Mouse (Mus musculus): ENCODE measurements around the gene Cfap54. TPM values are rescaled to one million over a fixed set of nuclear protein-coding genes. Genes with fewer than 3 reads are reported as not detected.

The Cfap54 gene
- polyA plus RNA-seq, 1 experiment = 0.32 TPM

- Histone ChIP-seq H3K36me3 (replicated peaks; ENCODE audit: low read length) (peaks cover 4% of the 10 kb centered on the region), H3K4me1 (peaks cover 12% of the 10 kb centered on the region; the same call in 1 of the 2 replicates)
Measured at GRCm38 (mm10) chr10:93041392-93041791, 40.0 kb downstream of the Cfap54 start.

GRCm38 (mm10) chr10:93036532-93036931 lies 44.9 kb downstream of the Cfap54 start:
- no peaks in the 10 kb centered on the region for H3K27me3 ChIP-seq (replicated peaks)
- no peaks in the 10 kb centered on the region for H3K9me3 ChIP-seq
- H3K36me3 ChIP-seq (replicated peaks; ENCODE audit: low read length) = no peaks in the 10 kb centered on the region
- H3K4me3 ChIP-seq (replicated peaks) = no peak overlapping the region
- no peak for TF ChIP-seq FLI1 (IDR thresholded peaks at IDR 0.05; ENCODE audit: low read length)
- TF ChIP-seq GATA1 (IDR thresholded peaks at IDR 0.05; ENCODE audit: borderline replicate concordance, low read length) = no peak
- peaks cover 4% of the 10 kb centered on the region; the same call in 1 of the 2 replicates for H3K4me1 ChIP-seq

More at GRCm38 (mm10) chr10:93041392-93041791, 40.0 kb downstream of the Cfap54 start:
- H3K9me3 ChIP-seq = no peaks in the 10 kb centered on the region
- TF ChIP-seq FLI1 (IDR thresholded peaks at IDR 0.05; ENCODE audit: low read length) = no peak
- TF ChIP-seq GATA1 (IDR thresholded peaks at IDR 0.05; ENCODE audit: borderline replicate concordance, low read length) = no peak
- no peaks in the 10 kb centered on the region for H3K27me3 ChIP-seq (replicated peaks)
- no peak overlapping the region for H3K4me3 ChIP-seq (replicated peaks)

- Histone ChIP-seq H3K36me3 (replicated peaks; ENCODE audit: low read length) (no peaks in the 10 kb centered on the region), H3K4me3 (replicated peaks) (no peak overlapping the region), H3K9me3 (no peaks in the 10 kb centered on the region), H3K4me1 (peaks cover 4% of the 10 kb centered on the region; the same call in 1 of the 2 replicates), H3K27me3 (replicated peaks) (no peaks in the 10 kb centered on the region)
- TF ChIP-seq GATA1 (IDR thresholded peaks at IDR 0.05; ENCODE audit: borderline replicate concordance, low read length) (no peak), FLI1 (IDR thresholded peaks at IDR 0.05; ENCODE audit: low read length) (no peak)
Measured at GRCm38 (mm10) chr10:93035489-93035888, 45.9 kb downstream of the Cfap54 start.

- H3K27me3 ChIP-seq (replicated peaks) = no peaks in the 10 kb centered on the region
- H3K4me3 ChIP-seq (replicated peaks) = no peak overlapping the region
- no peaks in the 10 kb centered on the region for H3K9me3 ChIP-seq
- TF ChIP-seq FLI1 (IDR thresholded peaks at IDR 0.05; ENCODE audit: low read length) = no peak
- no peak for TF ChIP-seq GATA1 (IDR thresholded peaks at IDR 0.05; ENCODE audit: borderline replicate concordance, low read length)
- peaks cover 27% of the 10 kb centered on the region for H3K4me1 ChIP-seq
- no peaks in the 10 kb centered on the region for H3K36me3 ChIP-seq (replicated peaks; ENCODE audit: low read length)
Measured at GRCm38 (mm10) chr10:93023295-93023694, 58.1 kb downstream of the Cfap54 start.

GRCm38 (mm10) chr10:93014059-93014795 lies 67.2 kb downstream of the Cfap54 start:
- no peaks in the 10 kb centered on the region for H3K27me3 ChIP-seq (replicated peaks)
- TF ChIP-seq FLI1 (IDR thresholded peaks at IDR 0.05; ENCODE audit: low read length) (no peak), GATA1 (IDR thresholded peaks at IDR 0.05; ENCODE audit: borderline replicate concordance, low read length) (no peak)
- H3K9me3 ChIP-seq = no peaks in the 10 kb centered on the region
- no peak overlapping the region for H3K4me3 ChIP-seq (replicated peaks)
- H3K36me3 ChIP-seq (replicated peaks; ENCODE audit: low read length) = no peaks in the 10 kb centered on the region
- H3K4me1 ChIP-seq = peaks cover 4% of the 10 kb centered on the region; the same call in 1 of the 2 replicates

- no peaks in the 10 kb centered on the region for H3K27me3 ChIP-seq (replicated peaks)
- H3K9me3 ChIP-seq = no peaks in the 10 kb centered on the region
- H3K36me3 ChIP-seq (replicated peaks; ENCODE audit: low read length) = no peaks in the 10 kb centered on the region
- no peak overlapping the region for H3K4me3 ChIP-seq (replicated peaks)
- no peak for TF ChIP-seq GATA1 (IDR thresholded peaks at IDR 0.05; ENCODE audit: borderline replicate concordance, low read length)
- TF ChIP-seq FLI1 (IDR thresholded peaks at IDR 0.05; ENCODE audit: low read length) = no peak
- H3K4me1 ChIP-seq = no peaks in the 10 kb centered on the region
Measured at GRCm38 (mm10) chr10:93011085-93011484, 70.3 kb downstream of the Cfap54 start.

GRCm38 (mm10) chr10:93006970-93007369 lies 74.4 kb downstream of the Cfap54 start:
- H3K4me3 ChIP-seq (replicated peaks) = no peak overlapping the region
- H3K36me3 ChIP-seq (replicated peaks; ENCODE audit: low read length) = no peaks in the 10 kb centered on the region
- H3K27me3 ChIP-seq (replicated peaks) = no peaks in the 10 kb centered on the region
- no peaks in the 10 kb centered on the region for H3K9me3 ChIP-seq
- TF ChIP-seq GATA1 (IDR thresholded peaks at IDR 0.05; ENCODE audit: borderline replicate concordance, low read length) (no peak), FLI1 (IDR thresholded peaks at IDR 0.05; ENCODE audit: low read length) (no peak)
- no peaks in the 10 kb centered on the region for H3K4me1 ChIP-seq

GRCm38 (mm10) chr10:93006405-93006804 lies 75.0 kb downstream of the Cfap54 start:
- Histone ChIP-seq H3K4me1 (no peaks in the 10 kb centered on the region), H3K36me3 (replicated peaks; ENCODE audit: low read length) (no peaks in the 10 kb centered on the region), H3K9me3 (no peaks in the 10 kb centered on the region), H3K4me3 (replicated peaks) (no peak overlapping the region), H3K27me3 (replicated peaks) (no peaks in the 10 kb centered on the region)
- no peak for TF ChIP-seq GATA1 (IDR thresholded peaks at IDR 0.05; ENCODE audit: borderline replicate concordance, low read length)
- no peak for TF ChIP-seq FLI1 (IDR thresholded peaks at IDR 0.05; ENCODE audit: low read length)

GRCm38 (mm10) chr10:92998536-92998935 lies 82.9 kb downstream of the Cfap54 start:
- Histone ChIP-seq H3K27me3 (replicated peaks) (no peaks in the 10 kb centered on the region), H3K9me3 (no peaks in the 10 kb centered on the region), H3K36me3 (replicated peaks; ENCODE audit: low read length) (no peaks in the 10 kb centered on the region), H3K4me1 (no peaks in the 10 kb centered on the region), H3K4me3 (replicated peaks) (no peak overlapping the region)
- TF ChIP-seq GATA1 (IDR thresholded peaks at IDR 0.05; ENCODE audit: borderline replicate concordance, low read length) = no peak
- no peak for TF ChIP-seq FLI1 (IDR thresholded peaks at IDR 0.05; ENCODE audit: low read length)

- Histone ChIP-seq H3K27me3 (replicated peaks) (no peaks in the 10 kb centered on the region), H3K4me1 (no peaks in the 10 kb centered on the region), H3K9me3 (no peaks in the 10 kb centered on the region), H3K4me3 (replicated peaks) (no peak overlapping the region), H3K36me3 (replicated peaks; ENCODE audit: low read length) (no peaks in the 10 kb centered on the region)
- TF ChIP-seq GATA1 (IDR thresholded peaks at IDR 0.05; ENCODE audit: borderline replicate concordance, low read length) (no peak), FLI1 (IDR thresholded peaks at IDR 0.05; ENCODE audit: low read length) (no peak)
Measured at GRCm38 (mm10) chr10:92995186-92995585, 86.2 kb downstream of the Cfap54 start.

Data from megakaryocyte, embryonic 14.5 days (primary cell).